Mouse (Mus musculus) olfactory bulb, adult 2 months (tissue): ENCODE measurements around the gene Barhl2. TPM values are rescaled to one million over a fixed set of nuclear protein-coding genes. Genes with fewer than 3 reads are reported as not detected.

Experiments used
- H3K27ac ChIP-seq: fragments of 200-500 bp; 2 replicates; pipeline ENCODE4 v1.5.1; 2012; ENCODE audit warnings: low read depth, low read length; ENCODE audit not compliant: insufficient read depth
- H3K4me1 ChIP-seq: fragments of 200-500 bp; 2 replicates; pipeline ENCODE4 v1.6.1; 2012; ENCODE audit warnings: low read length; ENCODE audit not compliant: control insufficient read depth, insufficient read depth
- H3K4me3 ChIP-seq: fragments of 200-500 bp; 2 replicates; pipeline ENCODE4 v1.5.1; 2012; ENCODE audit warnings: mild to moderate bottlenecking, low read depth, low read length, moderate library complexity; ENCODE audit not compliant: insufficient read depth
- CTCF ChIP-seq: fragments of 200-500 bp; IDR thresholded peaks from 2 replicates; pipeline ENCODE4 v1.5.1; 2012; ENCODE audit warnings: low read depth, mild to moderate bottlenecking, low read length, moderate library complexity; ENCODE audit not compliant: insufficient read depth
- POLR2A ChIP-seq: fragments of 200-500 bp; IDR thresholded peaks from 2 replicates; pipeline ENCODE4 v1.6.1; 2012; ENCODE audit warnings: mild to moderate bottlenecking, low read depth, low read length, moderate library complexity; ENCODE audit not compliant: insufficient read depth
- WGBS: fragments of 180-500 bp; shearing (Covaris S2); methylation state at CpG from one replicate; pipeline ENCODE4 v1.1.7; 2018; 5-methylcytosine and 5-hydroxymethylcytosine counted together
- polyA plus RNA-seq: library from polyadenylated mRNA; stranded (reverse); fragments of >200 nt; gene quantifications from 2 replicates; pipeline ENCODE4 v1.2.4, GENCODE M21; 2012; ENCODE audit warnings: low replicate concordance; ENCODE audit not compliant: missing spikeins, insufficient read depth, insufficient read length

Gene Barhl2
- polyA plus RNA-seq, 1 experiment, result not detected

GRCm38 (mm10) chr5:106449720-106450425 lies 8.1 kb downstream of the Barhl2 start:
- TF ChIP-seq POLR2A, result no peak
- no peak for TF ChIP-seq CTCF
- Histone ChIP-seq H3K4me1 (peaks cover 4% of the 10 kb centered on the region; the same call in 1 of the 2 replicates), H3K27ac (no peak overlapping the region), H3K4me3 (no peak overlapping the region)
- WGBS, result 13% methylated on average over 4 of the region's 4 CpGs

- H3K27ac ChIP-seq, result no peak overlapping the region
- TF ChIP-seq POLR2A (no peak), CTCF (no peak)
- WGBS, result 4% methylated on average over 6 of the region's 6 CpGs
- H3K4me1 ChIP-seq, result peaks cover 4% of the 10 kb centered on the region; the same call in 1 of the 2 replicates
- H3K4me3 ChIP-seq, result no peak overlapping the region
Observed at GRCm38 (mm10) chr5:106448798-106449125, 9.2 kb downstream of the Barhl2 start.

GRCm38 (mm10) chr5:106447951-106448797 lies 9.8 kb downstream of the Barhl2 start:
- no peak for TF ChIP-seq CTCF
- TF ChIP-seq POLR2A, result no peak
- WGBS, result 7% methylated on average over 50 of the region's 50 CpGs
- Histone ChIP-seq H3K4me1 (peaks cover 4% of the 10 kb centered on the region; the same call in 1 of the 2 replicates), H3K4me3 (no peak overlapping the region), H3K27ac (no peak overlapping the region)

- Histone ChIP-seq H3K27ac (no peak overlapping the region), H3K4me3 (no peak overlapping the region), H3K4me1 (peaks cover 4% of the 10 kb centered on the region; the same call in 1 of the 2 replicates)
- no peak for TF ChIP-seq POLR2A
- TF ChIP-seq CTCF, result no peak
- WGBS, result 47% methylated on average over 14 of the region's 14 CpGs
Observed at GRCm38 (mm10) chr5:106447091-106447820, 10.7 kb downstream of the Barhl2 start.

- WGBS, result 8% methylated on average over 8 of the region's 8 CpGs
- Histone ChIP-seq H3K4me1 (peaks cover 4% of the 10 kb centered on the region; the same call in 1 of the 2 replicates), H3K4me3 (no peak overlapping the region), H3K27ac (no peak overlapping the region)
- TF ChIP-seq POLR2A, result no peak
- TF ChIP-seq CTCF, result no peak
Observed at GRCm38 (mm10) chr5:106446593-106446992, 11.4 kb downstream of the Barhl2 start.

GRCm38 (mm10) chr5:106445681-106446080 lies 12.3 kb downstream of the Barhl2 start:
- H3K27ac ChIP-seq, result no peak overlapping the region
- TF ChIP-seq POLR2A, result no peak
- H3K4me1 ChIP-seq, result peaks cover 4% of the 10 kb centered on the region; the same call in 1 of the 2 replicates
- 85% methylated on average over 3 of the region's 3 CpGs for WGBS
- no peak overlapping the region for H3K4me3 ChIP-seq

GRCm38 (mm10) chr5:106438916-106439315 lies 19.1 kb downstream of the Barhl2 start:
- no peak for TF ChIP-seq POLR2A
- no peak overlapping the region for H3K27ac ChIP-seq
- WGBS, result 95% methylated on average over 7 of the region's 7 CpGs
- no peak overlapping the region for H3K4me3 ChIP-seq
- no peaks in the 10 kb centered on the region for H3K4me1 ChIP-seq

GRCm38 (mm10) chr5:106426069-106426468 lies 31.9 kb downstream of the Barhl2 start:
- Histone ChIP-seq H3K4me1 (no peaks in the 10 kb centered on the region), H3K27ac (no peak overlapping the region), H3K4me3 (no peak overlapping the region)
- WGBS, result 82% methylated on average over 7 of the region's 7 CpGs
- no peak for TF ChIP-seq CTCF
- TF ChIP-seq POLR2A, result no peak

GRCm38 (mm10) chr5:106420871-106421270 lies 37.1 kb downstream of the Barhl2 start:
- 42% methylated on average over 8 of the region's 8 CpGs for WGBS
- no peaks in the 10 kb centered on the region for H3K4me1 ChIP-seq
- no peak overlapping the region for H3K27ac ChIP-seq
- no peak overlapping the region for H3K4me3 ChIP-seq
- TF ChIP-seq CTCF (no peak), POLR2A (no peak)
